Mouse (Mus musculus) midbrain, embryonic 11.5 days (tissue): ENCODE data around the gene Zmiz1. TPM values are rescaled to one million over a fixed set of nuclear protein-coding genes. Genes with fewer than 3 reads are reported as not detected.

ENCODE experiments used
- ATAC-seq: fragments of 200-750 bp; cut with Nextera tagmentation; 2 replicates; pipeline ENCODE4 v1.8.0; 2017; ENCODE audit warnings: moderate TSS enrichment, moderate library complexity; ENCODE audit not compliant: low FRiP score
- DNase-seq: peaks from one replicate; pipeline ENCODE4 v3.0.0; 2015; ENCODE audit warnings: low spot score; ENCODE audit errors: missing footprints
- H3K27ac ChIP-seq: fragments of 300-500 bp; sonication (generic); 2 replicates; pipeline ENCODE4 v1.5.1; 2014; ENCODE audit warnings: low read depth, low read length
- H3K27me3 ChIP-seq: fragments of 300-500 bp; sonication (generic); 2 replicates; pipeline ENCODE4 v1.6.1; 2014; ENCODE audit warnings: mild to moderate bottlenecking, low read length, moderate library complexity, mixed read lengths; ENCODE audit not compliant: control insufficient read depth, insufficient read depth
- H3K36me3 ChIP-seq: fragments of 300-500 bp; sonication (generic); 2 replicates; pipeline ENCODE4 v1.6.1; 2014; ENCODE audit warnings: mild to moderate bottlenecking, low read length, moderate library complexity, mixed read lengths; ENCODE audit not compliant: control insufficient read depth, insufficient read depth
- H3K4me1 ChIP-seq: fragments of 300-500 bp; sonication (generic); 2 replicates; pipeline ENCODE4 v1.6.1; 2014; ENCODE audit warnings: low read length; ENCODE audit not compliant: control insufficient read depth, insufficient read depth
- H3K4me2 ChIP-seq: fragments of 300-500 bp; sonication (generic); 2 replicates; pipeline ENCODE4 v1.6.1; 2014; ENCODE audit warnings: mild to moderate bottlenecking, moderate library complexity
- H3K4me3 ChIP-seq: fragments of 300-500 bp; sonication (generic); 2 replicates; pipeline ENCODE4 v1.5.1; 2014; ENCODE audit warnings: low read depth, low read length
- H3K9ac ChIP-seq: fragments of 300-500 bp; sonication (generic); 2 replicates; pipeline ENCODE4 v1.6.1; 2014; ENCODE audit warnings: low read length
- H3K9me3 ChIP-seq: fragments of 300-500 bp; sonication (generic); 2 replicates; pipeline ENCODE4 v1.6.1; 2016; ENCODE audit warnings: low read length; ENCODE audit not compliant: control insufficient read depth
- WGBS: fragments of 180-500 bp; shearing (Covaris S2); extraction: QIAGEN DNeasy Blood & Tissue Kit; methylation state at CpG from one replicate; pipeline ENCODE4 v1.1.7; 2014; 5-methylcytosine and 5-hydroxymethylcytosine counted together
- polyA plus RNA-seq: library from polyadenylated mRNA; unstranded; fragments of >200 nt; fragmentation: Nextera tagmentation; extraction: Ambion mirVana; gene quantifications from 2 replicates; pipeline ENCODE4 v1.2.1, GENCODE M21; 2014

Zmiz1 gene
- polyA plus RNA-seq, 1 experiment from 2014 or later: 51.5 TPM

- Histone ChIP-seq H3K4me1 (peaks cover 9% of the 10 kb centered on the region), H3K4me2 (no peak overlapping the region), H3K9ac (no peak overlapping the region), H3K36me3 (peaks cover under 1% of the 10 kb centered on the region), H3K9me3 (no peaks in the 10 kb centered on the region), H3K4me3 (no peak overlapping the region), H3K27ac (no peak overlapping the region), H3K27me3 (no peaks in the 10 kb centered on the region)
- ATAC-seq (no peak), DNase-seq (no peak)
- WGBS: 67% methylated on average over 3 of the region's 3 CpGs
Measured at GRCm38 (mm10) chr14:25567245-25567644, 108.3 kb downstream of the Zmiz1 start.

- Histone ChIP-seq H3K36me3 (peaks cover 2% of the 10 kb centered on the region; the same call in 1 of the 2 replicates), H3K27me3 (no peaks in the 10 kb centered on the region), H3K4me1 (peaks cover 9% of the 10 kb centered on the region), H3K9me3 (no peaks in the 10 kb centered on the region), H3K4me3 (no peak overlapping the region), H3K4me2 (no peak overlapping the region), H3K27ac (no peak overlapping the region), H3K9ac (no peak overlapping the region)
- WGBS: 95% methylated on average over 2 of the region's 2 CpGs
- ATAC-seq: no peak
- DNase-seq: no peak
Measured at GRCm38 (mm10) chr14:25567837-25568236, 108.9 kb downstream of the Zmiz1 start.

- H3K27me3 ChIP-seq: no peaks in the 10 kb centered on the region
- no peak overlapping the region for H3K4me3 ChIP-seq
- peak overlapping the region; percentile 20; the same call in 1 of the 2 replicates for H3K27ac ChIP-seq
- H3K9me3 ChIP-seq: no peaks in the 10 kb centered on the region
- peaks cover 13% of the 10 kb centered on the region for H3K36me3 ChIP-seq
- DNase-seq (no peak), ATAC-seq (no peak)
- peaks cover 31% of the 10 kb centered on the region for H3K4me1 ChIP-seq
- no peak overlapping the region for H3K4me2 ChIP-seq
- no peak overlapping the region for H3K9ac ChIP-seq
- WGBS: 37% methylated on average over 16 of the region's 16 CpGs
Measured at GRCm38 (mm10) chr14:25574047-25574870, 115.3 kb downstream of the Zmiz1 start.

DNA sequence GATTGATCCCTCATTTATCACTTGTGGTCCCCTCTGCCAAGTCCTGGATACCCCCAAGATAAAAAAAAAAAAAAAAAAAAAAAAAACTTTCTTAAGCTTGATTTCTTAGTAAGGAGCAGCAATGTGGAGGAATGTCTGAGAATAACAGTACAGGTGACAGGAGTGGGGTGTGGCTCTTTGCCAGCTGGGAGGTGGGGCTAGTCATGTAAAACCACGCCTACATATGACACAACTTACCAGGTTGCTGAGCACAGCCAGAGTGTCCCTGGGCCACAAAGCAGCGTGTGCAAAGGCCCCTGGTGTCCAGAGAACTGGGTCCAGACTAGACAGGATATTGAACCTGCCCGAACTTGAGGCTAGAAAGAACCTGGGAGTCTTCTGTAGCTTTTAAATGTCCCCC is 117.7 kb downstream of the Zmiz1 start:
- peaks cover 26% of the 10 kb centered on the region for H3K36me3 ChIP-seq
- H3K4me1 ChIP-seq: peaks cover 42% of the 10 kb centered on the region
- H3K4me2 ChIP-seq: no peak overlapping the region
- H3K27me3 ChIP-seq: no peaks in the 10 kb centered on the region
- no peak for ATAC-seq
- H3K9me3 ChIP-seq: no peaks in the 10 kb centered on the region
- peak overlapping the region; percentile 26; the same call in 1 of the 2 replicates for H3K27ac ChIP-seq
- H3K9ac ChIP-seq: no peak overlapping the region
- DNase-seq: no peak
- WGBS: 84% methylated on average over 3 of the region's 3 CpGs
- H3K4me3 ChIP-seq: no peak overlapping the region

DNA sequence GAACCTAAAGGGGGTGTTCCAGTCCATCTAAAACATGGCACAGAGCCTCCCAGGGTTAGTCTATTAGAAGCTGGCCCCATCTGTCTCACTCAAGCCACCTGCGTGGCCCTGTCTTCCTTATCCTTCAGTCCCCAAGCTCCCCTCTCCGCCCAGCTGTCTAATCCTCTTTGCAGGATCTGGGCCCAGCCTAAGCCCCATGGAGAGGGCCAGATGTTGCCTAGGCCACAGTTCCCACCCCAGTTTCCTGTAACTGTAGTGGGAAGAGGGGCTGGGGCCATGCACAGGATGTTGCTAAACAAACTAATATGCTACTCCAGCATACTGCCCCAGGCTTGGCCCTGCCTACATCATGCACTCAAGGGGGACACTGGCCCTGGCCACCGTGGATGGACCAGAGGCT is 118.4 kb downstream of the Zmiz1 start:
- no peak for DNase-seq
- H3K27me3 ChIP-seq: no peaks in the 10 kb centered on the region
- peak; percentile 54 for ATAC-seq
- 19% methylated on average over 3 of the region's 3 CpGs for WGBS
- no peak overlapping the region for H3K9ac ChIP-seq
- no peaks in the 10 kb centered on the region for H3K9me3 ChIP-seq
- no peak overlapping the region for H3K4me3 ChIP-seq
- H3K4me2 ChIP-seq: no peak overlapping the region
- peaks cover 30% of the 10 kb centered on the region for H3K36me3 ChIP-seq
- H3K27ac ChIP-seq: peak overlapping the region; percentile 40; the same call in 1 of the 2 replicates
- peaks cover 42% of the 10 kb centered on the region for H3K4me1 ChIP-seq

- WGBS: 81% methylated on average over 7 of the region's 7 CpGs
- Histone ChIP-seq H3K4me3 (no peak overlapping the region), H3K4me1 (peaks cover 48% of the 10 kb centered on the region), H3K4me2 (no peak overlapping the region), H3K9ac (no peak overlapping the region), H3K27me3 (no peaks in the 10 kb centered on the region), H3K27ac (peak overlapping the region; percentile 6; the same call in 1 of the 2 replicates), H3K9me3 (no peaks in the 10 kb centered on the region), H3K36me3 (peaks cover 31% of the 10 kb centered on the region)
- ATAC-seq: no peak
- no peak for DNase-seq
Measured at GRCm38 (mm10) chr14:25579597-25579996, 120.6 kb downstream of the Zmiz1 start.

- WGBS: 17% methylated on average over 1 of the region's 1 CpGs
- DNase-seq (no peak), ATAC-seq (no peak)
- Histone ChIP-seq H3K4me3 (no peak overlapping the region), H3K4me2 (no peak overlapping the region), H3K36me3 (peaks cover 28% of the 10 kb centered on the region), H3K9me3 (no peaks in the 10 kb centered on the region), H3K27ac (no peak overlapping the region), H3K4me1 (peaks cover 52% of the 10 kb centered on the region), H3K9ac (no peak overlapping the region), H3K27me3 (no peaks in the 10 kb centered on the region)
Measured at GRCm38 (mm10) chr14:25580397-25580796, 121.4 kb downstream of the Zmiz1 start.

GRCm38 (mm10) chr14:25582603-25583002 is 123.6 kb downstream of the Zmiz1 start:
- 94% methylated on average over 6 of the region's 6 CpGs for WGBS
- ATAC-seq (no peak), DNase-seq (no peak)
- H3K27me3 ChIP-seq: no peaks in the 10 kb centered on the region
- no peak overlapping the region for H3K4me2 ChIP-seq
- no peaks in the 10 kb centered on the region for H3K9me3 ChIP-seq
- no peak overlapping the region for H3K27ac ChIP-seq
- no peak overlapping the region for H3K9ac ChIP-seq
- peaks cover 24% of the 10 kb centered on the region for H3K36me3 ChIP-seq
- H3K4me1 ChIP-seq: peaks cover 63% of the 10 kb centered on the region
- no peak overlapping the region for H3K4me3 ChIP-seq

- Histone ChIP-seq H3K4me2 (no peak overlapping the region), H3K27me3 (no peaks in the 10 kb centered on the region), H3K9ac (peak overlapping the region; percentile 39; the same call in 1 of the 2 replicates), H3K4me3 (no peak overlapping the region), H3K9me3 (no peaks in the 10 kb centered on the region), H3K4me1 (peaks cover 70% of the 10 kb centered on the region), H3K36me3 (peaks cover 24% of the 10 kb centered on the region), H3K27ac (peak overlapping the region; percentile 93)
- 70% methylated on average over 10 of the region's 10 CpGs for WGBS
- DNase-seq (no peak), ATAC-seq (no peak)
Measured at GRCm38 (mm10) chr14:25583899-25584298, 124.9 kb downstream of the Zmiz1 start.
